Mouse (Mus musculus) stomach, embryonic 14.5 days (tissue): ENCODE data around the gene Peli1. TPM values are rescaled to one million over a fixed set of nuclear protein-coding genes. Genes with fewer than 3 reads are reported as not detected.
"Not testable (repeated sequence)": the region's sequence is repeated elsewhere in the genome, so short reads cannot be mapped to it uniquely, and the experiment has no call there.

Experiments
- ATAC-seq: fragments of 200-750 bp; cut with Nextera tagmentation; 2 replicates; pipeline ENCODE4 v1.8.0; 2017; ENCODE audit warnings: low read depth, moderate TSS enrichment; ENCODE audit not compliant: insufficient number of reproducible peaks, insufficient read depth, low FRiP score
- H3K27ac ChIP-seq: fragments of 300-500 bp; sonication (generic); 2 replicates; pipeline ENCODE4 v1.5.1; 2014; ENCODE audit warnings: mild to moderate bottlenecking, low read length, moderate library complexity, mixed read lengths
- H3K27me3 ChIP-seq: fragments of 300-500 bp; sonication (generic); 2 replicates; pipeline ENCODE4 v1.6.1; 2014; ENCODE audit warnings: low read length, control low read depth, mixed read lengths; ENCODE audit not compliant: control insufficient read depth, insufficient read depth
- H3K36me3 ChIP-seq: fragments of 300-500 bp; sonication (generic); 2 replicates; pipeline ENCODE4 v1.6.1; 2014; ENCODE audit warnings: mild to moderate bottlenecking, control low read depth, low read length, moderate library complexity, mixed read lengths; ENCODE audit not compliant: control insufficient read depth, insufficient read depth
- H3K4me1 ChIP-seq: fragments of 300-500 bp; sonication (generic); 2 replicates; pipeline ENCODE4 v1.6.1; 2014; ENCODE audit warnings: low read length, control low read depth, mixed read lengths; ENCODE audit not compliant: control insufficient read depth, insufficient read depth
- H3K4me2 ChIP-seq: fragments of 300-500 bp; sonication (generic); replicated peaks from 2 replicates; pipeline ENCODE4 v1.6.1; 2014; ENCODE audit warnings: low read depth, low read length, control low read depth
- H3K4me3 ChIP-seq: fragments of 300-500 bp; sonication (generic); 2 replicates; pipeline ENCODE4 v1.5.1; 2014; ENCODE audit warnings: low read depth, low read length, control low read depth
- H3K9ac ChIP-seq: fragments of 300-500 bp; sonication (generic); replicated peaks from 2 replicates; pipeline ENCODE4 v1.6.1; 2014; ENCODE audit warnings: low read depth, mild to moderate bottlenecking, control low read depth, low read length, moderate library complexity, mixed read lengths
- H3K9me3 ChIP-seq: fragments of 300-500 bp; sonication (generic); 2 replicates; pipeline ENCODE4 v1.6.1; 2016; ENCODE audit warnings: low read depth, low read length, control low read depth; ENCODE audit not compliant: control insufficient read depth
- WGBS: fragments of 180-500 bp; shearing (Covaris S2); extraction: QIAGEN DNeasy Blood & Tissue Kit; methylation state at CpG from one replicate; pipeline ENCODE4 v1.1.7; 2014; 5-methylcytosine and 5-hydroxymethylcytosine counted together
- polyA plus RNA-seq: library from polyadenylated mRNA; unstranded; fragments of >200 nt; fragmentation: Nextera tagmentation; extraction: Ambion mirVana; gene quantifications from 2 replicates; pipeline ENCODE4 v1.2.1, GENCODE M21; 2014

Gene Peli1
- polyA plus RNA-seq, 1 experiment from 2014 or later, result 38.8 TPM

- Histone ChIP-seq H3K36me3 (no peaks in the 10 kb centered on the region), H3K4me1 (no peaks in the 10 kb centered on the region), H3K4me2 (no peak overlapping the region), H3K4me3 (no peak overlapping the region), H3K9me3 (no peaks in the 10 kb centered on the region), H3K27ac (no peak overlapping the region), H3K9ac (no peak overlapping the region), H3K27me3 (no peaks in the 10 kb centered on the region)
- ATAC-seq, result no peak
Observed at GRCm38 (mm10) chr11:21176491-21176890, 85.4 kb downstream of the Peli1 start.

- Histone ChIP-seq H3K9me3 (no peaks in the 10 kb centered on the region), H3K27me3 (no peaks in the 10 kb centered on the region), H3K9ac (no peak overlapping the region), H3K4me3 (no peak overlapping the region), H3K4me1 (no peaks in the 10 kb centered on the region), H3K36me3 (no peaks in the 10 kb centered on the region), H3K4me2 (no peak overlapping the region), H3K27ac (no peak overlapping the region)
- ATAC-seq, result no peak
- WGBS, result 27% methylated on average over 4 of the region's 4 CpGs
Observed at GRCm38 (mm10) chr11:21178343-21178742, 87.3 kb downstream of the Peli1 start.

- no peak for ATAC-seq
Observed at GRCm38 (mm10) chr11:21178998-21179645, 88.0 kb downstream of the Peli1 start.

GRCm38 (mm10) chr11:21179873-21180272 lies 88.8 kb downstream of the Peli1 start:
- not testable (repeated sequence) for H3K9me3 ChIP-seq, H3K27me3 ChIP-seq, H3K27ac ChIP-seq, H3K4me2 ChIP-seq, H3K9ac ChIP-seq, ATAC-seq, H3K4me1 ChIP-seq, H3K4me3 ChIP-seq, H3K36me3 ChIP-seq
- WGBS, result 92% methylated on average over 8 of the region's 9 CpGs

More at GRCm38 (mm10) chr11:21178998-21179645, 88.0 kb downstream of the Peli1 start:
- 79% methylated on average over 8 of the region's 8 CpGs for WGBS
- no peaks in the 10 kb centered on the region for H3K9me3 ChIP-seq
- no peak overlapping the region for H3K4me3 ChIP-seq
- H3K4me2 ChIP-seq, result no peak overlapping the region
- H3K36me3 ChIP-seq, result no peaks in the 10 kb centered on the region
- H3K9ac ChIP-seq, result no peak overlapping the region
- no peak overlapping the region for H3K27ac ChIP-seq
- H3K27me3 ChIP-seq, result no peaks in the 10 kb centered on the region
- no peaks in the 10 kb centered on the region for H3K4me1 ChIP-seq

- H3K27me3 ChIP-seq, result no peaks in the 10 kb centered on the region
- H3K27ac ChIP-seq, result no peak overlapping the region
- no peak overlapping the region for H3K4me2 ChIP-seq
- H3K4me3 ChIP-seq, result no peak overlapping the region
- no peaks in the 10 kb centered on the region for H3K36me3 ChIP-seq
- ATAC-seq, result no peak
- H3K9me3 ChIP-seq, result no peaks in the 10 kb centered on the region
- H3K4me1 ChIP-seq, result no peaks in the 10 kb centered on the region
- no peak overlapping the region for H3K9ac ChIP-seq
- 39% methylated on average over 1 of the region's 1 CpGs for WGBS
Observed at GRCm38 (mm10) chr11:21180650-21181049, 89.6 kb downstream of the Peli1 start.

GRCm38 (mm10) chr11:21181616-21182015 lies 90.5 kb downstream of the Peli1 start:
- no peaks in the 10 kb centered on the region for H3K27me3 ChIP-seq
- no peak overlapping the region for H3K4me2 ChIP-seq
- H3K9me3 ChIP-seq, result no peaks in the 10 kb centered on the region
- H3K4me1 ChIP-seq, result no peaks in the 10 kb centered on the region
- ATAC-seq, result no peak
- H3K27ac ChIP-seq, result no peak overlapping the region
- H3K36me3 ChIP-seq, result no peaks in the 10 kb centered on the region
- H3K9ac ChIP-seq, result no peak overlapping the region
- H3K4me3 ChIP-seq, result no peak overlapping the region
- 67% methylated on average over 2 of the region's 2 CpGs for WGBS

GRCm38 (mm10) chr11:21182709-21183108 lies 91.6 kb downstream of the Peli1 start:
- WGBS, result 59% methylated on average over 1 of the region's 1 CpGs
- no peaks in the 10 kb centered on the region for H3K27me3 ChIP-seq
- no peak overlapping the region for H3K9ac ChIP-seq
- no peaks in the 10 kb centered on the region for H3K4me1 ChIP-seq
- no peak overlapping the region for H3K4me3 ChIP-seq
- no peak overlapping the region for H3K27ac ChIP-seq
- ATAC-seq, result no peak
- H3K4me2 ChIP-seq, result no peak overlapping the region
- no peaks in the 10 kb centered on the region for H3K36me3 ChIP-seq
- no peaks in the 10 kb centered on the region for H3K9me3 ChIP-seq

GRCm38 (mm10) chr11:21191821-21192220 lies 100.7 kb downstream of the Peli1 start:
- H3K36me3 ChIP-seq, H3K4me1 ChIP-seq, H3K27ac ChIP-seq, H3K27me3 ChIP-seq, ATAC-seq, H3K4me2 ChIP-seq, H3K4me3 ChIP-seq, H3K9me3 ChIP-seq, H3K9ac ChIP-seq: not testable (repeated sequence)
- WGBS, result 90% methylated on average over 8 of the region's 8 CpGs

GRCm38 (mm10) chr11:21194851-21195250 lies 103.8 kb downstream of the Peli1 start:
- Histone ChIP-seq H3K27me3 (no peaks in the 10 kb centered on the region), H3K27ac (no peak overlapping the region), H3K4me3 (no peak overlapping the region), H3K9me3 (no peaks in the 10 kb centered on the region), H3K9ac (no peak overlapping the region), H3K4me2 (no peak overlapping the region), H3K4me1 (no peaks in the 10 kb centered on the region), H3K36me3 (no peaks in the 10 kb centered on the region)
- ATAC-seq, result no peak
- WGBS, result 91% methylated on average over 3 of the region's 3 CpGs
